Mouse (Mus musculus): ENCODE measurements at regions not wholly inside any gene's neighbourhood (a gene's known extent, or its start where the extent isn't known, plus 50 kb on each side); places are given as distances from the start of the nearest gene placed in this dataset.
"Not testable (repeated sequence)": the region's sequence is repeated elsewhere in the genome, so short reads cannot be mapped to it uniquely, and the experiment has no call there.

DNA sequence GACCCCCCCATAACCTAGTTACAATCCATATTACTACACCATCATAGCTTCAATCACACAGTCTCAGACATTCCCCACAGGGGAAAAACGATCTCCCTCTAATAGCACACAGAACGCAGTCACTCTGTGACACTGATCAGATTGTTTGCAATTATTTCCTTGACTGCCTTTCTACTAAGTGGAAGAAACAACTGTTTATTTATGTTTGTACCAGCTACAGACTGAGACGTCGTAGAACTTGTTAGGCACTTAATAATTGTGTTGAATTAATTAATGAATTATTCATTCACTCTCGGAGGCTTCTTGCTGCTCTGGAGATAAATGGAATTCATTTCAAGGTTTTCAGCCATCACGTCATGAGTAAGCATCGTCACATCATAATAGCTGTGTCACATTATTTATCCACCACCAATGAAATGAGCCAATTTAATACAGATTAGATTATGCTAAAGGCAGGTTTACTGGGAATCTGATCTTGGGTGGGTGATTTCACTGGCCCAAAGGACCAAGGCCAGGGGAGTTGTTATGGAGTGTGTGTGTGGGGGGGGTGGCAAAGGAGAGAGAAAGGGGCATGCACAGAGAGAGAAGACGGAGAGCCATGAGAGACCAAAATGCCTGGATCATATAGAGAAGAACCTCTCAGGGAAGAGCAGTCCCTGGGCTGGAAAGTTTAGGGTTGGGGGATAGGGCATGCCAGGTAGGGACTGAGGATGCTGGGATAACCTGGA, 355.7 kb upstream of the Zwint start:
- H3K36me3 ChIP-seq: no peaks in the 10 kb centered on the region
- ATAC-seq (replicated peaks): peak; percentile 84
- no peaks in the 10 kb centered on the region for H3K27me3 ChIP-seq
- H3K9ac ChIP-seq (replicated peaks): no peak overlapping the region
- no peak overlapping the region for H3K4me3 ChIP-seq
- no peaks in the 10 kb centered on the region for H3K9me3 ChIP-seq
- H3K4me2 ChIP-seq (replicated peaks): no peak overlapping the region
- 0 out of 2 replicates have a peak, but pooled peaks cover 3% of the 10 kb centered on the region for H3K4me1 ChIP-seq
- 11% methylated on average over 8 of the region's 8 CpGs for WGBS
- H3K27ac ChIP-seq (replicated peaks): no peak overlapping the region

- H3K4me2 ChIP-seq (replicated peaks); H3K36me3 ChIP-seq; H3K4me3 ChIP-seq; H3K4me1 ChIP-seq; H3K9me3 ChIP-seq; ATAC-seq (replicated peaks); H3K27ac ChIP-seq (replicated peaks); H3K27me3 ChIP-seq; H3K9ac ChIP-seq (replicated peaks): not testable (repeated sequence)
- 95% methylated on average over 23 of the region's 23 CpGs for WGBS
These were observed 345.6 kb upstream of the Zwint start for GRCm38 (mm10) chr10:72309045-72309444.

DNA sequence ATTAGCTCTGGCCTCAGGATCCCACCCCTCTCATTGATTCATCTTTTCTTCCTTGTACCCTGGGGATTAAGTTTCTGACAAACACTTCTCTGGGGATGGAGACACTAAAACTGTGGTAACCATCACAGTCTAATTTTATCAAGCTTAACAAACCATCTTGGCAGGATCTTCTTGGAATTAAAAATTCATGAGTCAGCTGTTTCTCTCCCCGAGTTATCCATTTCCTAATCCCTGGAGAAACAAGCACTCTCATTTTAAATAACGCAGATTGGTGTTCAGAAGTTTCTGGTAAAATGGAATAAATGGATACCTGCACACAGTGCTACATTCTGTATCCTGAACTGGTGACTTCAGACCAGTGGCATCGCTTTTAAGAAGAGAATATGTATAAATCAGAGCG, 336.3 kb upstream of the Zwint start:
- no peak overlapping the region for H3K4me3 ChIP-seq
- 74% methylated on average over 4 of the region's 4 CpGs for WGBS
- ATAC-seq (replicated peaks): no peak

GRCm38 (mm10) chr10:72320307-72320706, 334.3 kb upstream of the Zwint start:
- H3K9me3 ChIP-seq: no peaks in the 10 kb centered on the region
- H3K27me3 ChIP-seq: no peaks in the 10 kb centered on the region
- no peak overlapping the region for H3K4me3 ChIP-seq
- 79% methylated on average over 4 of the region's 4 CpGs for WGBS
- H3K27ac ChIP-seq (replicated peaks): no peak overlapping the region
- H3K4me2 ChIP-seq (replicated peaks): no peak overlapping the region
- no peak for ATAC-seq (replicated peaks)
- H3K9ac ChIP-seq (replicated peaks): no peak overlapping the region
- H3K4me1 ChIP-seq: no peaks in the 10 kb centered on the region
- no peaks in the 10 kb centered on the region for H3K36me3 ChIP-seq

More for the DNA sequence above, 336.3 kb upstream of the Zwint start:
- Histone ChIP-seq H3K27me3 (no peaks in the 10 kb centered on the region), H3K27ac (replicated peaks) (no peak overlapping the region), H3K36me3 (no peaks in the 10 kb centered on the region), H3K9ac (replicated peaks) (no peak overlapping the region), H3K4me1 (no peaks in the 10 kb centered on the region), H3K4me2 (replicated peaks) (no peak overlapping the region), H3K9me3 (no peaks in the 10 kb centered on the region)

GRCm38 (mm10) chr10:72326624-72327023, 328.0 kb upstream of the Zwint start:
- no peaks in the 10 kb centered on the region for H3K36me3 ChIP-seq
- no peak overlapping the region for H3K9ac ChIP-seq (replicated peaks)
- H3K4me3 ChIP-seq: no peak overlapping the region
- no peak overlapping the region for H3K27ac ChIP-seq (replicated peaks)
- WGBS: 28% methylated on average over 4 of the region's 4 CpGs
- ATAC-seq (replicated peaks): peak; percentile 43; the same call in 1 of the 2 replicates
- H3K27me3 ChIP-seq: no peaks in the 10 kb centered on the region
- no peaks in the 10 kb centered on the region for H3K9me3 ChIP-seq
- H3K4me2 ChIP-seq (replicated peaks): no peak overlapping the region
- no peaks in the 10 kb centered on the region for H3K4me1 ChIP-seq

DNA sequence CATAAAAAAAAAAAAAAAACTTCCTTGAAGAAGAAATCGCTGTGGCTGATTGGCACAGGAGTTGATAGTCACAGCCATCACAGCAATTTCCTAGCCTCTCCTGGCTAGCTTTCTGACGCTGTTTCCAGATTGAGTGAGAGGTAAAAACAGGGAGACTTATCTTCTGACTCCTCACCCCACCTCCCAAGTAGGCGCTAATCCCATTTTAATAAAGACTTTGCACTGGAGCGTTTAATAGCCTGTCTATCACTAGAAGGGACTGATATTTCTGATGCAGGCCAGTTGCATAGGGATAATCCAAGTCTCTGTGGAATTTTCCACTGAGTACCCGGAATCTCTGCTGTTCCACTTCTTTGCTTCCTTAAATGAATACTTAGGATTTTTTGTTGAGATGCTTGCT, 307.4 kb upstream of the Zwint start:
- H3K9ac ChIP-seq (replicated peaks): no peak overlapping the region
- H3K9me3 ChIP-seq: no peaks in the 10 kb centered on the region
- H3K27ac ChIP-seq (replicated peaks): no peak overlapping the region
- H3K4me2 ChIP-seq (replicated peaks): no peak overlapping the region
- H3K36me3 ChIP-seq: no peaks in the 10 kb centered on the region
- no peaks in the 10 kb centered on the region for H3K4me1 ChIP-seq
- no peak for ATAC-seq (replicated peaks)
- H3K4me3 ChIP-seq: no peak overlapping the region
- WGBS: 41% methylated on average over 5 of the region's 5 CpGs
- H3K27me3 ChIP-seq: no peaks in the 10 kb centered on the region

- H3K36me3 ChIP-seq: no peaks in the 10 kb centered on the region
- H3K27me3 ChIP-seq: no peaks in the 10 kb centered on the region
- H3K4me3 ChIP-seq: no peak overlapping the region
- no peak overlapping the region for H3K27ac ChIP-seq (replicated peaks)
- H3K9ac ChIP-seq (replicated peaks): no peak overlapping the region
- no peak for ATAC-seq (replicated peaks)
- no peak overlapping the region for H3K4me2 ChIP-seq (replicated peaks)
- H3K9me3 ChIP-seq: no peaks in the 10 kb centered on the region
- 89% methylated on average over 2 of the region's 2 CpGs for WGBS
- H3K4me1 ChIP-seq: no peaks in the 10 kb centered on the region
These were observed 306.5 kb upstream of the Zwint start for GRCm38 (mm10) chr10:72347949-72348663.

DNA sequence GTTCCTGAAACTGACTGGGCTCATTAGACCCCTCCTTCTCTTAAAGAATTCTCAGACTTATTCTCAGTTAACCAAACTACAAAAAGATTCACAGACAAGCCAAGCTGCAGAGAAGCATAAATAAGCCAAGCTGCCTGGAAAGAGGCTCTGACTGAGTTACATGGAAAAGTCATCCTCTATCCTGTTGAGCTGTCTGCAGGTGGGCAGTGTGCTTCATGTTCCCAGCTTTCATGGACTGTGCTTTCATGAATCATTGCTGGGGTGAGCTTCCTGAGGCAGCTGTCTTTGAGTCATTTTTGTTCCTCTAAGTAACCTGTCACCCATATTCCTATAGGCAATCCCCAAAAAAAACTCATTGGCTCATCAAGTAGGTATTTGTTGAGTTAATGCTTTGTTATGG, 301.8 kb upstream of the Zwint start:
- Histone ChIP-seq H3K27me3 (no peaks in the 10 kb centered on the region), H3K9me3 (no peaks in the 10 kb centered on the region), H3K4me1 (no peaks in the 10 kb centered on the region), H3K27ac (replicated peaks) (no peak overlapping the region), H3K4me2 (replicated peaks) (no peak overlapping the region), H3K36me3 (no peaks in the 10 kb centered on the region), H3K4me3 (no peak overlapping the region), H3K9ac (replicated peaks) (no peak overlapping the region)
- ATAC-seq (replicated peaks): no peak

GRCm38 (mm10) chr10:72353515-72353914, 301.1 kb upstream of the Zwint start:
- no peaks in the 10 kb centered on the region for H3K9me3 ChIP-seq
- no peaks in the 10 kb centered on the region for H3K36me3 ChIP-seq
- H3K9ac ChIP-seq (replicated peaks): no peak overlapping the region
- H3K4me3 ChIP-seq: no peak overlapping the region
- ATAC-seq (replicated peaks): peak; percentile 68
- no peaks in the 10 kb centered on the region for H3K4me1 ChIP-seq
- H3K27ac ChIP-seq (replicated peaks): no peak overlapping the region
- no peaks in the 10 kb centered on the region for H3K27me3 ChIP-seq
- H3K4me2 ChIP-seq (replicated peaks): no peak overlapping the region
- 63% methylated on average over 2 of the region's 2 CpGs for WGBS

DNA sequence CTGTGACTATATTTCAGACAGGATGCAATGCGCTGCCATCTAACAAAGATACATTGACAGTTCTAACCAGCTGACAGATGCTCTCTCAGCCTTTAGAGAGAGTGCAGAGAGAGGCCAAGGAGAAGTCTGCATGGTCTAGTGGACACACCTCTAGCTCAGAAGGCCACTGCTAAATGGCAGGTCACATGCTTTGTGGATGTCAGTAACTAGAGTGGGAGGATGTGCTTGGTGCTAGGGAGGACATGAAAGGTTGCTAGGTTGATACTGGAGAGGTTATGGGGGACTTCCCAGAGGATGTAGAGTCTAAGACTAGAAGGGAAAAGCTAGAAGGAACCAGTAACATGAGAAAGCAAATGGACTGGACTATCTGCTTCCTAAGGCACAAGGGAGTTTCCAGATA, 271.3 kb upstream of the Zwint start:
- H3K9ac ChIP-seq (replicated peaks): no peak overlapping the region
- WGBS: 90% methylated on average over 1 of the region's 1 CpGs
- H3K27ac ChIP-seq (replicated peaks): no peak overlapping the region
- no peaks in the 10 kb centered on the region for H3K36me3 ChIP-seq
- H3K4me2 ChIP-seq (replicated peaks): no peak overlapping the region
- no peaks in the 10 kb centered on the region for H3K4me1 ChIP-seq
- H3K27me3 ChIP-seq: no peaks in the 10 kb centered on the region
- H3K9me3 ChIP-seq: no peaks in the 10 kb centered on the region
- no peak overlapping the region for H3K4me3 ChIP-seq
- no peak for ATAC-seq (replicated peaks)

DNA sequence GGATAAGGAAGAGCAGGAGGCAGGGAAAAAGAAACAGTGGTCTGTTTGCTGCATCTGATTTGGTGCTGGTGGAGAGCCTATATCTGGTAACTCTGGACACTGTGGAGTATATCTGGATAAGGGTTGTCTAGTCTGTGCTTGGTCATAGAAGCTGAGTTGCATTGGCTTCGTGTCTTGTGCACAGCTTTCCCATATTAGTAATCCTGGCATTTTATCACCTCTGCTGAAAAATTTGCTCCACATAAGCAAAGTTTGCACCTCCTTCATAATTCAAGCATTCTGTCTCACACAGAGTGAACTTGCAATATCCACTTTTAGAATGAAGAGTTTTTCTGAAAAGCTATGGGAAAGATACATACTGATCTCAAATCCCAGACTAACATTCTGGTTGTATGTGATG, 269.8 kb upstream of the Zwint start:
- no peaks in the 10 kb centered on the region for H3K36me3 ChIP-seq
- ATAC-seq (replicated peaks): no peak
- no peak overlapping the region for H3K4me3 ChIP-seq
- no peak overlapping the region for H3K4me2 ChIP-seq (replicated peaks)
- H3K4me1 ChIP-seq: no peaks in the 10 kb centered on the region
- no peaks in the 10 kb centered on the region for H3K9me3 ChIP-seq
- H3K27ac ChIP-seq (replicated peaks): no peak overlapping the region
- no peaks in the 10 kb centered on the region for H3K27me3 ChIP-seq
- WGBS: 68% methylated on average over 1 of the region's 1 CpGs
- H3K9ac ChIP-seq (replicated peaks): no peak overlapping the region

DNA sequence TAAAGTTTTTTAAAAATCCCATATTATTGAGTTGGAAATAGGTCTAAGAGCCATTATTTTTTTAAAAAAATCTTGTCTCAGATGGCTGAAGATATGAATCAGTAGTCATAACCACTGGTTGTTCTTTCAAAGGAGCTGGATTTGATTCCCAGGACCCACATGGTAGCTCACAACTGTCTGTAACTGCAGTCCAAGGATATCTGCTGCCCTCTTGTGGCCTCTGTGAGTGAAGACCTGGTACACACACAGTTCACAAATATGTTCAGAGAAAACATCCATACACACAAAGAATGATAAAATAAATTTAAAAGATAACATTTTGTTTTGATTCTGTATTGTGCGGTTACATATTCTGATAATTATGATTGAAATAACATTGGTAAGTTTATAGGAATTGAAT, 263.2 kb upstream of the Zwint start:
- 95% methylated on average over 1 of the region's 1 CpGs for WGBS
- Histone ChIP-seq H3K4me1 (no peaks in the 10 kb centered on the region), H3K4me3 (no peak overlapping the region), H3K27me3 (no peaks in the 10 kb centered on the region), H3K9me3 (no peaks in the 10 kb centered on the region), H3K4me2 (replicated peaks) (no peak overlapping the region), H3K27ac (replicated peaks) (no peak overlapping the region), H3K36me3 (no peaks in the 10 kb centered on the region), H3K9ac (replicated peaks) (no peak overlapping the region)
- no peak for ATAC-seq (replicated peaks)

All from forebrain, embryonic 15.5 days (tissue).